In the genomic region with DNA sequence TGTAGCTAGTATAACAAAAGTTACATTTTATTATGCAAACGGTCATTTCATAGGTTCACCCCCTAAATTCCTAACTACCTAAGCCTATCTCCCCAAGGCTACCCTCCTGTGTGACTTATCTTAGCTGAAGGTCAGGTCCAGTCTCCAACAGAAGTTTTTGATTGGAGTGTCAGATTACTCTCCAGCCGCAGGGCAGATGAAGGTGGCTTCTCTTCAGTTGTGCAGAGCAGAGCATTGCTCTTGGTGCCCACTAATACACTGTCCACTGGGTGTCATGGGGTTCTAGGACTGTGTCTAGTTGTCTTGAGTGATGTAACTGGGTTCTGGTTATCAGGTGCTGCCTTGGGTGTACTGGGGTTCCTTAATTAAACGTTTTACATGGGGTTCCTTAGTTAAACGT, we compare ENCODE assay signal across 8 mouse cellular contexts. TPM values are rescaled to one million over a fixed set of nuclear protein-coding genes. Genes with fewer than 3 reads are reported as not detected.
DNase-seq lines count a peak whose midpoint lies in the region; ATAC-seq and TF ChIP-seq lines count a peak whose summit lies in the region.

No protein-coding gene starts in this region.

- H3K9me3 ChIP-seq in heart, embryonic 12.5 days (replicated peaks), result no peaks in the 10 kb centered on the region
- H3K9me3 ChIP-seq in heart, embryonic 16.5 days (replicated peaks; ENCODE audit: control insufficient read depth, low read length), result no peaks in the 10 kb centered on the region

- DNase-seq in heart, postnatal 4 days, result no peak
- no peak for DNase-seq in layer of hippocampus, adult 18-20 months (ENCODE audit: low spot score in 2 of 2)
- DNase-seq in right cerebral cortex, postnatal 10 days (ENCODE audit: low spot score in 2 of 2), result no peak

- TF ChIP-seq POLR2A in bone marrow macrophage, adult 2 months (IDR thresholded peaks at IDR 0.05; ENCODE audit: borderline replicate concordance, low read depth, low read length), result no peak

- no peak overlapping the region for H3K9ac ChIP-seq in heart, embryonic 12.5 days
- H3K9ac ChIP-seq in heart, embryonic 16.5 days (ENCODE audit: low read length), result peak overlapping the region; percentile 78

- no peak overlapping the region for H3K27ac ChIP-seq in heart, embryonic 12.5 days (ENCODE audit: poor library complexity, severe bottlenecking)
- no peak overlapping the region for H3K27ac ChIP-seq in bone marrow macrophage, adult 2 months (ENCODE audit: insufficient read depth, low read depth, low read length)
- no peak overlapping the region for H3K27ac ChIP-seq in heart, embryonic 16.5 days (ENCODE audit: low read length)

- H3K4me2 ChIP-seq in heart, embryonic 12.5 days, result peak overlapping the region; percentile 61
- H3K4me2 ChIP-seq in heart, embryonic 16.5 days (ENCODE audit: low read depth, low read length), result peak overlapping the region; percentile 73

- no peaks in the 10 kb centered on the region for H3K27me3 ChIP-seq in heart, embryonic 12.5 days (replicated peaks)
- no peaks in the 10 kb centered on the region for H3K27me3 ChIP-seq in heart, embryonic 16.5 days (ENCODE audit: control insufficient read depth, insufficient read depth, low read length)

- ATAC-seq in heart, embryonic 12.5 days (ENCODE audit: insufficient number of reproducible peaks, low FRiP score), result no peak
- ATAC-seq in heart, embryonic 16.5 days (replicated peaks; ENCODE audit: extremely low read depth, insufficient read depth, low FRiP score), result no peak
- ATAC-seq in megakaryocyte-erythroid progenitor cell, adult 5-6 weeks (replicated peaks; ENCODE audit: low FRiP score, low TSS enrichment, poor library complexity, severe bottlenecking), result peak; percentile 45
- no peak for ATAC-seq in frontal cortex, adult (ENCODE audit: low TSS enrichment)

- H3K36me3 ChIP-seq in heart, embryonic 12.5 days, result peaks cover 19% of the 10 kb centered on the region
- 0 out of 2 replicates have a peak, but pooled peaks cover 6% of the 10 kb centered on the region for H3K36me3 ChIP-seq in heart, embryonic 16.5 days (ENCODE audit: control insufficient read depth, insufficient read depth)

- peaks cover 12% of the 10 kb centered on the region for H3K4me1 ChIP-seq in heart, embryonic 12.5 days (replicated peaks)
- peaks cover 18% of the 10 kb centered on the region for H3K4me1 ChIP-seq in bone marrow macrophage, adult 2 months (ENCODE audit: control insufficient read depth, insufficient read depth, low read length)
- peaks cover 14% of the 10 kb centered on the region for H3K4me1 ChIP-seq in heart, embryonic 16.5 days (ENCODE audit: control insufficient read depth, insufficient read depth, low read length)

- 11% methylated on average over 4 of the region's 4 CpGs for WGBS in heart, embryonic 12.5 days
- WGBS in heart, embryonic 16.5 days, result 6% methylated on average over 4 of the region's 4 CpGs

- peak overlapping the region; percentile 79 for H3K4me3 ChIP-seq in heart, embryonic 12.5 days
- peak overlapping the region; percentile 23 for H3K4me3 ChIP-seq in bone marrow macrophage, adult 2 months (ENCODE audit: insufficient read depth, low read length)
- peak overlapping the region; percentile 70 for H3K4me3 ChIP-seq in heart, embryonic 16.5 days (ENCODE audit: low read length)

- TF ChIP-seq CTCF in bone marrow macrophage, adult 2 months (IDR thresholded peaks at IDR 0.05; ENCODE audit: low read depth, low read length), result no peak

RNA-seq across cellular contexts. Expression of gene Pop4, which starts 0.6 kb away (rescaled TPM):
- 41.6 and 42.4 TPM in 2 replicates for polyA plus RNA-seq in heart, embryonic 12.5 days (2016; fragmentation: Nextera tagmentation; extraction: Ambion mirVana)
- 10 to 100 TPM; 24.1 to 25.7 TPM for total RNA-seq in heart, postnatal 4 days (2021)
- 22.1 and 22.9 TPM in 2 replicates for polyA plus RNA-seq in bone marrow macrophage, adult 2 months (2012; ENCODE audit: insufficient read depth, insufficient read length, missing spikeins)
- polyA plus RNA-seq in heart, embryonic 16.5 days (2015; fragmentation: Nextera tagmentation; extraction: Ambion mirVana), result 37.3 and 41.2 TPM in 2 replicates
- 25.7 and 42.9 TPM in 2 replicates for total RNA-seq in megakaryocyte-erythroid progenitor cell, adult 5-6 weeks (2014; fragmentation: Nextera tagmentation)
- 50.6 and 65.2 TPM in 2 replicates for total RNA-seq in megakaryocyte-erythroid progenitor cell, adult 5-6 weeks (2017)
- 10 to 100 TPM; 19.5 to 21.3 TPM for total RNA-seq in layer of hippocampus, adult 18-20 months (2021)

RNA-seq across cellular contexts. Expression of gene Plekhf1, which starts 44.0 kb away (rescaled TPM):
- polyA plus RNA-seq in heart, embryonic 12.5 days (2016; fragmentation: Nextera tagmentation; extraction: Ambion mirVana), result 1.7 TPM in 2 replicates
- 1 to 10 TPM; 4.7 to 6.4 TPM for total RNA-seq in heart, postnatal 4 days (2021)
- polyA plus RNA-seq in bone marrow macrophage, adult 2 months (2012; ENCODE audit: insufficient read depth, insufficient read length, missing spikeins), result 0.91 and 0.99 TPM in 2 replicates
- polyA plus RNA-seq in heart, embryonic 16.5 days (2015; fragmentation: Nextera tagmentation; extraction: Ambion mirVana), result 7.3 and 7.7 TPM in 2 replicates
- total RNA-seq in megakaryocyte-erythroid progenitor cell, adult 5-6 weeks (2014; fragmentation: Nextera tagmentation), result 1.0 TPM in 1 of 2 replicates, not detected in the other
- total RNA-seq in megakaryocyte-erythroid progenitor cell, adult 5-6 weeks (2017), result 0.38 and 0.42 TPM in 2 replicates
- total RNA-seq in layer of hippocampus, adult 18-20 months (2021), result 1 to 10 TPM; 2.4 to 4.4 TPM

Comparison
In these comparisons a context has a peak if more than half of its experiments do, and no peak if none do; other contexts are left out.
1. H3K4me3 ChIP-seq: peak in every context shown above with its lines; median percentile 79 in heart, embryonic 12.5 days; 70 in heart, embryonic 16.5 days; 23 in bone marrow macrophage, adult 2 months.